Mouse (Mus musculus) spleen, adult 12 weeks (tissue): ENCODE results near the gene Gm3336.

Source experiments
- DNase-seq: peaks from one replicate; pipeline ENCODE4 v3.0.0; 2022; ENCODE audit warnings: low spot score

Gene Gm3336

DNA sequence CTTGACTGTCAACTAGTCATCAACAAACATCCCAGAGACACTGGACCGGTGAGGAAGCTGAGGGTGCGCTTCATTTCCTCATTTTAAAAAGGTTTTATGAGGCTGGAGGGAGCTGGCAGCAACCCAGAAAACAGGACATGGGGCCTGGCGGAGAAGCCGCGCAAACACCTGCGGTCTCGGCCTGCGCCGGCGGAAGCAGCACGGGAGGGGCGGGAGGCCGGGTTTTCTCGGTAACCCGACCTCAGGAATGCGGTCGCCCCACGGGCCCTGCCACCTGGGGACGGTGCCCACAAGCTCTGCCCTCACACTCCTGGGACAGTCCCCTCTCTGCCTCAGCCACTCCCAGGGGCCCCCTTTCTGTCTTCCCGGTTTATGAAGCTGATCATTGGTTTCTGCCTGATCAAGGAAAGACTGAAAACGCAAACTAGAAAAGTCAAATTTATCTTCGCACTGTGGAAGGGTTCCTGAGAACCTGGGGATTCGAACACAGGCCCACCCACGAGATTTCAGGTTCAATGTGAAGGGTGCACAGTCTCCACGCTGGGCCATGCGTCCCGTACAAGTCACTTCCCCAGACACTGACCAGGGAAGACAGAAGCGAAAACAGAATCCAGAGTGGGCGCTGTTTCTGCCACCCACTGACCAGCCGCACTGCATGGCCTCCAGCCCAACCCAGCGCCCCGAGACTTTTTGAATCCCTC, 22.9 kb upstream of the Gm3336 start:
- DNase-seq: no peak

DNA sequence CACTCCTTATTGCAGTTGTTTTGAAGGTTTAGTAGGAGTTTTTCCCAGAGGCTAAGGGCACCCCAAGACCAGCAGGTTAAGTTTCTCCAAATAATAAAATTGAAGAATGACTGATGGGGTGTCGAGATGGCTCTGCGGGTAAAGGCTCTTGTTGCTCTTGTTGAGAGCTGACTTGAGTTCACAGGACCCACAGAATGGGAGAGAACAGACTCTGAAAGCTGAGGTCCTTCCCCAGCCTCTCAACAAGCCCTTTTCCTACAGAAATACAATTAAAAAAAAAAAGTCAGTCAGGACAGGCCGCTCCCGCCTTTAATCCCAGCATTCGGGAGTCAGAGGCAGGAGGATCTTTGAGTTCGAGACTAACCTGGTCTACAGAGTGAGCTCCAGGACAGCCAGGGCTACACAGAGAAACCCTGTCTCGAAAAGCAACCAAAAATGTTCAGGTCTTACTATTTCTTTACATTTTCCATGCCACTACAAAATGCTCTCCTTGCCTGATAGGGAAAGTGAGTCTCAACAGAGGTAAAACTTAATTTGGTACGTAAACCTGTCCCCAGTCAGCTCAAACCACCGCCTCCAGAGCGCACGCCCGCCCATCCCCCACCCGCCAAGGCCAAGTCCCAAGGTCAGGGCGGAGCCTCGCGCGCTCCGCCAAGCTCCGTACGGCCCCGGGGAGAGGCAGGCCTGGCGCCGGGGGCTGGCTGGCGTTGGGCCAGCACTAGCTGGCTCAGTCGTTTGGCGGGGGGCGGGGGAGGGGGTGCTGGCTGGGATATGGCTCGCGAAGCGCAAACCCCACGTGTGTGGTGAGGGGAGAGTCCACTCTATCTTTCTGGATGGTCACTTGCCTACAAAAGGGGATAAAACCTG, 22.1 kb upstream of the Gm3336 start:
- DNase-seq: peak; percentile 55

DNA sequence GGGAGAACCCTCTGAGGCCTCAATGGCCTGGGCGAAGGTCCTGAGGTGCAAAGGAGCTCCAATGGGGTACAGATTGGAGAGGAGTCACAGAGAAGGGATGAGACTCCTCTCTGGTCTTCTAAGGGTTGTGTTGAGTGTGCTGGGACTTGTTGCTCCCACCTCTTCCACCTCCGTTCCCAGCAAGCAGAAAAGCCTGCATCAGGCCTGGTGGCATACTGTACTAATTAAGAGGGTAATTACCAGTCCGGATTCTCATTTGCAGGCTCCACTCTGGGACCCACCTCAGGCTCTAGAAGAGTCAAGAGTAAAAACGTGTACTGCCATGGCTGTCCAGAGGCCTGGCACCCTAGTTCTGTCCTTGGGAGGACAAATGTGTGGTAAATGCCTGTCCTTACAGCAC, 21.4 kb upstream of the Gm3336 start:
- no peak for DNase-seq

DNA sequence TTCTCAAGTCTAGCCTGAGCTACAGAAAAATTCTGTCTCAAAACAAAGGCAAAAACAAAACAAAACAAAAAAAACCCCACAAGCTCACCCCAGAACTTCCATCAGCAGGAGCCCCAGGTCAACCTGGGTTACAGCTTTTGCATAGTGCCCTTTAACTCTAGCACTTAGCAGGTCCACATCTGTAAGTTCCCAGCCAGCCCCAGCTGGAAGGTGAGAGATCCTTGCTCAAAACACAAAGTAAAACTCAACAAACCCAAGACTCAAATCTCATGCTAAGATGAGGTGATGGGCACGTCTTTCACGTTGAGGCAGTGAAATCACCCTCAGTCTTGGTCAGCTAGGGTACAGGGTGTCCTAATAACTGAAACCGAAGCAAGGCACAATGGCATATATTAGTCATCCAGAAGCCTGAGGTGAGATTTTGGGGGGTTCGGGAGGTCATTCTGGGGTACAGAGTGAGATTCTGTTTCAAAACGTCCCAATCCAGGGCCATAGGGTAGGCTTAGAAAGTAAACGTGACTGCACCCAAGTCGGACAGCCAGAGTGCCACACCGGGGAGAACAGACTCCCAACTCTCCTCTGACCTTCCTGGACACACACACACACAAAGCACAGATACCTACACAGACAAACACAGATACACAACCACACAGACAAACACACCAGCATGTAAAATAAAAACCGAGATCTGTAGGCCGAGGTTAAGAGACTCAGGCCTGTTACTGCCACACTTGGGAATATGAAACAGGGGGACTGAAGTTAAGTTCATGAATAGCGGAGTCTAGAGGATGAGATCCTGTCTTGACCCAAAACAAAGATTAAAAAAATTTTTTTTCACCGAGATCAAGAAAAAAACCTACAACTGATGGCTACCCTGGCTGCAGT, 20.7 kb upstream of the Gm3336 start:
- no peak for DNase-seq

- peak; percentile 100 for DNase-seq
Observed at GRCm38 (mm10) chr8:70698310-70699109, 19.8 kb upstream of the Gm3336 start, which contains the start of gene Jund. Gene Jund, plus strand, starts transcription at chr8:70698949.

- DNase-seq: no peak
Observed at GRCm38 (mm10) chr8:70699116-70699833, 19.1 kb upstream of the Gm3336 start.

DNA sequence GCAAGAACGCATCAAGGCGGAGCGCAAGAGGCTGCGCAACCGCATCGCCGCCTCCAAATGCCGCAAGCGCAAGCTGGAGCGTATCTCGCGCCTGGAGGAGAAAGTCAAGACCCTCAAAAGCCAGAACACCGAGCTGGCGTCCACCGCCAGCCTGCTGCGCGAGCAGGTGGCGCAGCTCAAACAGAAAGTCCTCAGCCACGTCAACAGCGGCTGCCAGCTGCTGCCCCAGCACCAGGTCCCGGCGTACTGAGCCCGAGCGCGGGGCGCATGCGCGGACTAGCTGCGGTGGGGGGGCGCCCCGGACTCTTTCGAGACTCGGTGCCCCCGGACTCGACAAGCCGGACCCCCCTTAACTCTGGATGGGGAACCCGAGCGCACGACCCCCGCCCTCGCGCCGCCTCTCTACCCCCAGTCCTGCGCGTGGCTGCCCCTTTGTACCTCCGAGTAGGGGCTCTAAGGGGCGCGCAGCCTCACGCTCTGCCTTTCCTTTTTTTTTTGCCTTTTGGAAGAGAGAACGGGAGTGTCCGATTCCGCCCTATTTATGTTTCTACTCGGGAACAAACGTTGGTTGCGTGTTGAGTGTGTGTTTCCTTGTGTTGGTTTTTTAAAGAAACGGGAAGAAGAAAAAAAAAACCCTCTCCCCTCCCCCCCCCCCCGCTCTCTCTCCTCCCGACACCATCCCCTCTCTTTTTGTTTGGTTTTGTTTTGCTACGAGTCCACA, 18.3 kb upstream of the Gm3336 start:
- DNase-seq: peak; percentile 76

DNA sequence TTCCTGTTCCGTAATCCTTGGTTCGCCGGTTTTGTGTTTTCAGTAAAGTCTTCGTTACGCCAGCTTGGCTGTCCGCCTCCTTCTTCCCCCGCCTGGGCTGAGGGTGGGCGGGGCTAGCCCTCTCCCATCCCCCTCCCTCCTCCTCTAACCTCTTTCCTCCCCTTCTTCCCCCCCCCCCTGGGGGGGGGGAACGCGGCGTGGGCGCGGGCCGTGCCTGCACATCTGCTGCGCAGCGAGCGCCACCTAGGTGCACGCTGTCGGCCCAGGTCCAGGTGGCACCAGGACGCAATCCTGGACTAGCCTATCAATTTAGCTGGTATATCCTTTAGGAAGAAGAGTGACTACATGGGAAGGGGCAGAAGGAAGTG, 17.8 kb upstream of the Gm3336 start:
- peak; percentile 76 for DNase-seq

DNA sequence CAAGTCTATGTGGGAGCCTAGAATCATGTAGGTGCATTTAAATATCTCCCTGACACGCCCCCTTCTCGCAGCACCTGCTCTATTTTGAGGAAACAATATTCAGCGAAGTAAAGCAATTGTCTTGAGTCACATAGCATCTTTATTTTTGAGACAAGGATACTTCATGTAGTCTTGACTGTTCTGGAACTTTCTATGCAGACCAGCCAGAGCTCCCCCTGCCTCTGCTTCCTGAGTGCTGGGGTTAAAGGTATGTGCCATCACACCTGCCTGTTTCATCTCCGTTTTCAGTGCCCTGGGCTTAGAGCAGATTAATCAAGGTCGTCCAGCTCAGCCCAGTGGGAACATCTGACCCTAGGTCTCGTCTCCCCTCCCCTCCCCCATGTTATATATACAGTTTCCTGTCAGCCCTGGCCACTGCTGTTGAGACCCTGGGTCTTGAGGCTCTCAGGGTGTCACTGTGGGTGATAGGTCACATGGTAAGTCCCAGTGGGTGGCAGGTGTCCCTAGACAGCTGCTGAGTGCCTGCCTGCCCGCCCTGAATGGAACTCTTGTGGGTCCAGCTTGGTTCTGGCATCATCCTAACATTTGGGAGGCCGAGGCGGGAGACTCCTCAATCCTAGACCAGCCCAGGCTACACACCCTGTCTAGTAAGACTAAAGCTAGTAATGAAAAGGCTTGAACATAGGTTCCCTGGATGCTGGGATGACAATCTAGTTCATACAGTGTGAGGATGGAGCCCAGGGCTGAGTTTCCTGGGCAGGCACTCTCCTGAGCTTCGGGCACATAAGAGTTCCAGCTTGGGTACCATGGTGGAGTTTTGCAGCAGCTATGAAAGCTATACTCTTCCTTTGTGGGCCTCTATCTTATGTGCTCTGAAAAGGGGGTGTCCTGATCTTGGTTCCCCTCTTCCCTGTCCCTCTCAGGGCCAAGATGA, 17.0 kb upstream of the Gm3336 start:
- no peak for DNase-seq

GRCm38 (mm10) chr8:70701982-70702841, 16.1 kb upstream of the Gm3336 start:
- DNase-seq: no peak

- no peak for DNase-seq
Observed at GRCm38 (mm10) chr8:70702842-70703182, 15.5 kb upstream of the Gm3336 start.

GRCm38 (mm10) chr8:70703287-70703686, 15.1 kb upstream of the Gm3336 start, which contains the start of gene Iqcn:
Gene Iqcn, plus strand, starts transcription at chr8:70703457.
- DNase-seq: no peak

DNA sequence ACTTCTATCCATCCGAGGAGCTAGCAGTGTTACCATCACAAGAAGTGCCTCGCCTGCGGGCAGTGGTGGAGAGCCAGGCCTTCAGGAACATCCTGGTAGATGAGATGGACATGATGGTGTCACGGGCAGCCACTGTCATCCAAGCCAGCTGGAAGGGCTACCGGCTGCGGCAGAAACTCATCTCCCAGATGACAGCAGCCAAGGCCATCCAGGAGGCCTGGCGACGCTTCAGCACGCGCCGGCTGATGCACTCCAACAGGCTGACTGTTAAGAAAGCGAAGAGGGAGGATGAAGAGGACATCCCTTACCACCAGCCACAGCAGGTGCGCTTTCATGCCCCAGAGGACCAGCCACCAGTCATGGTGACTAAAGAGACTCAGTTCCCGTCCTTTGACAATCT, 10.1 kb upstream of the Gm3336 start:
- no peak for DNase-seq

DNA sequence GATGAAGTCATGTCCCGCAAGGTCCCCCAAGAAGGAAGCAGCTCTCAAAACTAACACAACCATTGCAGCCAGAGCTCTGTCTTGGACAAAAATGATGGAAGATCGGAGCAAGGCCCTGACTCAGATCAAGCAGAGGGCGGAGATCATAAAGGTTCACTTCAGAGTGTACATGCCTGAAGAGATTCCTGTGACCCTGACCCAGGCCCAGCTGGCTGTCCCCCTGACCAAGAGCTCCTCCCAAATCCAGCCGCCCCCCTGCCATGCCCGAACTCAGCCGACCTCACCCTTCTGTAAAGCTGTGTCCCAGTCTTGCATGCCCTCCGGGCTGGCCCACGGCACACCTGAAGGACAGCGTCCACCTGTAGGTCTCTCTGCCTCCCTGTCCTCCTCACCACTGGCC, 8.5 kb upstream of the Gm3336 start:
- DNase-seq: no peak

DNA sequence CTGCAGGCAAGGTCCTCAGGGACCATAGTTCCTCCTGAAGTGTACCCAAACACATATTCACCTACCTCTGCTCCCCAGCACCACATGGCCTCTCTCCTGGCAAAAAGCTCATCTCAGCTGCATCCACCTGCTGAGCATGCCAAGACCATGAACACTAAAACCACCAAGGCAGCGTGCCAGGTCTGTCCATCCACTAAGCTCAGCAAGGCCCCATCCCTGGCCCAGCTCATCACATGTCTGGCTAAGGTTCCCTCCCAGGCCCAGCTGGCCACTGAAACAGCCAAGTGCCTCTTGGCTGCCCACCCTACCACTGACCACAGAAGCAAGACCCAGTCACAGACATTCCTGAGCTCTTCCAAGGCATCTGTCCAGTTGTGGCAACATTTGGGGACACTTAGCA, 8.0 kb upstream of the Gm3336 start:
- no peak for DNase-seq

- DNase-seq: no peak
Observed at GRCm38 (mm10) chr8:70711041-70711440, 7.3 kb upstream of the Gm3336 start.

DNA sequence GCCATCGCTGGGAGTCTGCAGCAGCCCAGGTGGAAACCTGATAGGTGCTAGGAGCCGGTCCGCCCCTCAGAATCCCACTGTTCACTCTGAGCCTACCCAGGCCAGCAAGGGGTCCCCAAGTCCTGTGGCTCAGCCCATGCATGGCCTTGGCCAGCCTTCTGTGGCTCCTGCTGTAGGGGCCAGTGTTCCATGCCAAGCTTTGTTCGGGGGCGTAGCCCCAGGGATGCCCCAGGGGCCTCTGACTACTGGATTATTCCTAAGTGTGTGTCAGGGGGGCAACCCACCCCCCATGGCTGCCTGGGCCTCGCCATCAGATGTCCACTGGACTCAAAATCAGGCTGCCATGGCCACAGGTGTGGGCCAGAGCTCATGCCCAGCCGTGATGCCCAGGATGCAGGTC, 4.4 kb upstream of the Gm3336 start:
- no peak for DNase-seq

DNA sequence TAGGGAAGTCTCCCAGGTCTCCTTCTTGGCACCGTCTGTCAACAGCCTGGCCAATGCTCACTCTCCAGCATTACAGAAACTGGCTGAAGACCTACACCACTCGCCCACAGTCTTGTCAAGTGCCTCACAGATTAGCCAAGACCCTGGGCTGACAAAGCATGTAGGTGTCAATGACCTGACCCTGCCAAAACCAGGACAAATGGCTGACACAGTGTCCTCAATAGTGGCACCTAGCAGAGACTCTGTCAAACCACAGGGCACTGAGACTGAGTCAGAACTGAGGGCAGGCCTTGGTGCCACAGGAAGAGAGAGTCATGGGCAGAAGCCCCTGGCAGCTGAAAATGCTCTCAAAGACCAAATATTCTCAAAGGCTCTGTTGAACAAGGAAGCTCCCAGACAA, 3.3 kb upstream of the Gm3336 start:
- DNase-seq: no peak
